Mouse (Mus musculus): ENCODE measurements around the gene Ppp6r3. TPM values are rescaled to one million over a fixed set of nuclear protein-coding genes. Genes with fewer than 3 reads are reported as not detected.

Gene Ppp6r3
- polyA plus RNA-seq, 1 experiment from 2014 or later = 25.7 TPM

- Histone ChIP-seq H3K27me3 (replicated peaks; ENCODE audit: control insufficient read depth, insufficient read depth, low read length) (no peaks in the 10 kb centered on the region), H3K9ac (ENCODE audit: low read depth, low read length) (no peak overlapping the region), H3K27ac (ENCODE audit: low read depth, low read length) (no peak overlapping the region), H3K4me2 (replicated peaks; ENCODE audit: low read depth) (no peak overlapping the region), H3K36me3 (ENCODE audit: control insufficient read depth, insufficient read depth) (peaks cover 82% of the 10 kb centered on the region), H3K4me1 (replicated peaks; ENCODE audit: control insufficient read depth, insufficient read depth, low read length) (no peaks in the 10 kb centered on the region), H3K9me3 (ENCODE audit: control insufficient read depth) (no peaks in the 10 kb centered on the region), H3K4me3 (ENCODE audit: low read depth, low read length) (no peak overlapping the region)
- ATAC-seq = no peak
- no peak for TF ChIP-seq CTCF (IDR thresholded peaks at IDR 0.05; ENCODE audit: low read depth)
- 95% methylated on average over 10 of the region's 10 CpGs for WGBS
Measured at GRCm38 (mm10) chr19:3613991-3614390, 38.4 kb upstream of the Ppp6r3 start.

GRCm38 (mm10) chr19:3612534-3613273 lies 37.2 kb upstream of the Ppp6r3 start:
- H3K36me3 ChIP-seq (ENCODE audit: control insufficient read depth, insufficient read depth) = peaks cover 75% of the 10 kb centered on the region

DNA sequence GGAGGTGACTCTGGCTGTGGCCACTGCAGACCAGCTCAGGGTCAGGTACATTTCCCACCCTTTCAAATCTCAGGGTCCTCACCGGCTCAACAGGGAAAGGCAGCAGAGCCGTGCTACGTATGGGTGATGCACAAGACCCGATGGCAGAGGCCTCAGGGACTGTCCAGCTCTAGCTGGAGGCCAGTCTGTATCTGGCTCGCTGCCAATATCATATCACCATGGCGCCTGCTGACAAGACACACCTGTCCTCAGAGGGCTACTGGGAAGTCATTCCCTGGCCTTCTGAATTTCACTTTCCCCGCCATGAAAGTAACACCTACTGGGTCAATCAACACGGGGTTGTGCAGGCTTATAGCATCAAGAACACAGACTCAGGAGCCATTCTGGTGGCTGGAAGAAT lies 36.2 kb upstream of the Ppp6r3 start:
- Histone ChIP-seq H3K36me3 (ENCODE audit: control insufficient read depth, insufficient read depth) (peaks cover 71% of the 10 kb centered on the region), H3K4me2 (replicated peaks; ENCODE audit: low read depth) (no peak overlapping the region), H3K4me3 (ENCODE audit: low read depth, low read length) (no peak overlapping the region), H3K27ac (ENCODE audit: low read depth, low read length) (peak overlapping the region; percentile 11; the same call in 1 of the 2 replicates), H3K9me3 (ENCODE audit: control insufficient read depth) (no peaks in the 10 kb centered on the region), H3K4me1 (replicated peaks; ENCODE audit: control insufficient read depth, insufficient read depth, low read length) (no peaks in the 10 kb centered on the region), H3K27me3 (replicated peaks; ENCODE audit: control insufficient read depth, insufficient read depth, low read length) (no peaks in the 10 kb centered on the region), H3K9ac (ENCODE audit: low read depth, low read length) (no peak overlapping the region)
- TF ChIP-seq CTCF (IDR thresholded peaks at IDR 0.05; ENCODE audit: low read depth) = no peak
- ATAC-seq = no peak
- WGBS = 56% methylated on average over 8 of the region's 8 CpGs

More at GRCm38 (mm10) chr19:3612534-3613273, 37.2 kb upstream of the Ppp6r3 start:
- H3K9me3 ChIP-seq (ENCODE audit: control insufficient read depth) = no peaks in the 10 kb centered on the region
- TF ChIP-seq CTCF (IDR thresholded peaks at IDR 0.05; ENCODE audit: low read depth) = no peak
- no peak overlapping the region for H3K9ac ChIP-seq (ENCODE audit: low read depth, low read length)
- H3K4me2 ChIP-seq (replicated peaks; ENCODE audit: low read depth) = no peak overlapping the region
- 0 out of 2 replicates have a peak overlapping the region, but pooled peaks have one; percentile 11 for H3K27ac ChIP-seq (ENCODE audit: low read depth, low read length)
- no peak overlapping the region for H3K4me3 ChIP-seq (ENCODE audit: low read depth, low read length)
- 49% methylated on average over 4 of the region's 4 CpGs for WGBS
- H3K4me1 ChIP-seq (replicated peaks; ENCODE audit: control insufficient read depth, insufficient read depth, low read length) = no peaks in the 10 kb centered on the region
- ATAC-seq = peak; percentile 85
- no peaks in the 10 kb centered on the region for H3K27me3 ChIP-seq (replicated peaks; ENCODE audit: control insufficient read depth, insufficient read depth, low read length)

GRCm38 (mm10) chr19:3610886-3611285 lies 35.3 kb upstream of the Ppp6r3 start:
- no peaks in the 10 kb centered on the region for H3K27me3 ChIP-seq (replicated peaks; ENCODE audit: control insufficient read depth, insufficient read depth, low read length)

DNA sequence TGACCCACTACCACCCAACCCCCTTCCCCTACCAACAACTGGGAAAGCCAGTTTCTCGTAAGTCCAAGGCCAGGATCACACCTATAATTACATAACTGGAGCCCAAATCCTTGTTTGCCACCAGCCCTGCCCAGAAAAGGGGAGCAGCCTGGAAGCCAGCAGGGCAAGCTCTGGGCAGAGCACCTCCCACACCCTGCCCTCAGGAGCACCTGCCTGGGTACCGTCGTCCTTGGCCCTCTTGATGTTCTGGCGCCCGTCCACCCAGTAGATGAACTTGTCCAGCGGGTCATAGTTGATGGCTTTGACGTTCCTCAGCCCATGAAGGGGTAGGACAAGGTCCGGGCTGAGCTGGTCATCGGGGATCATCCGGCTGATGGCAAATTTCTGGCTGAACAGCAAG lies 34.3 kb upstream of the Ppp6r3 start:
- H3K27me3 ChIP-seq (replicated peaks; ENCODE audit: control insufficient read depth, insufficient read depth, low read length) = no peaks in the 10 kb centered on the region
- H3K9ac ChIP-seq (ENCODE audit: low read depth, low read length) = no peak overlapping the region
- 84% methylated on average over 10 of the region's 10 CpGs for WGBS
- no peak overlapping the region for H3K4me3 ChIP-seq (ENCODE audit: low read depth, low read length)
- no peak for ATAC-seq
- TF ChIP-seq CTCF (IDR thresholded peaks at IDR 0.05; ENCODE audit: low read depth) = no peak
- no peak overlapping the region for H3K27ac ChIP-seq (ENCODE audit: low read depth, low read length)
- H3K4me2 ChIP-seq (replicated peaks; ENCODE audit: low read depth) = no peak overlapping the region
- H3K4me1 ChIP-seq (replicated peaks; ENCODE audit: control insufficient read depth, insufficient read depth, low read length) = no peaks in the 10 kb centered on the region
- peaks cover 75% of the 10 kb centered on the region for H3K36me3 ChIP-seq (ENCODE audit: control insufficient read depth, insufficient read depth)
- no peaks in the 10 kb centered on the region for H3K9me3 ChIP-seq (ENCODE audit: control insufficient read depth)

More at GRCm38 (mm10) chr19:3610886-3611285, 35.3 kb upstream of the Ppp6r3 start:
- no peak overlapping the region for H3K4me3 ChIP-seq (ENCODE audit: low read depth, low read length)
- WGBS = 96% methylated on average over 2 of the region's 2 CpGs
- H3K9me3 ChIP-seq (ENCODE audit: control insufficient read depth) = no peaks in the 10 kb centered on the region
- no peak overlapping the region for H3K9ac ChIP-seq (ENCODE audit: low read depth, low read length)
- H3K27ac ChIP-seq (ENCODE audit: low read depth, low read length) = no peak overlapping the region
- no peaks in the 10 kb centered on the region for H3K4me1 ChIP-seq (replicated peaks; ENCODE audit: control insufficient read depth, insufficient read depth, low read length)
- no peak overlapping the region for H3K4me2 ChIP-seq (replicated peaks; ENCODE audit: low read depth)
- ATAC-seq = no peak
- TF ChIP-seq CTCF (IDR thresholded peaks at IDR 0.05; ENCODE audit: low read depth) = no peak
- peaks cover 75% of the 10 kb centered on the region for H3K36me3 ChIP-seq (ENCODE audit: control insufficient read depth, insufficient read depth)

- no peaks in the 10 kb centered on the region for H3K4me1 ChIP-seq (replicated peaks; ENCODE audit: control insufficient read depth, insufficient read depth, low read length)
- TF ChIP-seq CTCF (IDR thresholded peaks at IDR 0.05; ENCODE audit: low read depth) = no peak
- H3K36me3 ChIP-seq (ENCODE audit: control insufficient read depth, insufficient read depth) = peaks cover 97% of the 10 kb centered on the region
- no peak for ATAC-seq
- 92% methylated on average over 5 of the region's 5 CpGs for WGBS
- no peaks in the 10 kb centered on the region for H3K9me3 ChIP-seq (ENCODE audit: control insufficient read depth)
- H3K9ac ChIP-seq (ENCODE audit: low read depth, low read length) = no peak overlapping the region
- no peak overlapping the region for H3K27ac ChIP-seq (ENCODE audit: low read depth, low read length)
- no peak overlapping the region for H3K4me3 ChIP-seq (ENCODE audit: low read depth, low read length)
- H3K27me3 ChIP-seq (replicated peaks; ENCODE audit: control insufficient read depth, insufficient read depth, low read length) = no peaks in the 10 kb centered on the region
- H3K4me2 ChIP-seq (replicated peaks; ENCODE audit: low read depth) = no peak overlapping the region
Measured at GRCm38 (mm10) chr19:3594316-3594715, 18.8 kb upstream of the Ppp6r3 start.
